Mouse (Mus musculus): ENCODE results near the gene Ankrd45. TPM values are rescaled to one million over a fixed set of nuclear protein-coding genes. Genes with fewer than 3 reads are reported as not detected.
"Not testable (repeated sequence)": the region's sequence is repeated elsewhere in the genome, so short reads cannot be mapped to it uniquely, and the experiment has no call there.

Ankrd45 gene
- polyA plus RNA-seq, 1 experiment = 0.11 TPM

DNA sequence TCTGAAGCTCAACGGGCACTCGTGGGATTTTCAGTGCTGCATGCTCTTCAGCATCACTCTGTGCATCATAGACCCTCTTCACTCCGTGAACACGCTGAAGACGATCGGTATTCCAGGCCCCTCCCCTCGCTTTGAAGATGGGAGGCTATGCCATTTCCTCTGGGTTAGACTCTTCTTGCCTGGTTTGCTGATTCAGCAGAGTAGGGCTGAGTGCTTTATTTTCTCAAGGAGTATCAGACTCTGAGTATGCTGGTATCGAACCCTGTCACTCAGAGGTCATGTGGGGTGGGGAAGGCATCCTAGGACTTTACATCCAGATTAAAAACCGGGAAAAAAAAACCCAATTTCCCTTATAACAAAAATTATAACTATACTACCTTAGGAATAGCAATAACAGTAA, 39.9 kb downstream of the Ankrd45 start:
- WGBS = 81% methylated on average over 9 of the region's 9 CpGs

GRCm38 (mm10) chr1:161183677-161184076, 41.2 kb downstream of the Ankrd45 start:
- no peak for DNase-seq (ENCODE audit: low read depth, low spot score)
- WGBS = 42% methylated on average over 9 of the region's 9 CpGs

More for the DNA sequence above, 39.9 kb downstream of the Ankrd45 start:
- no peak for DNase-seq (ENCODE audit: low read depth, low spot score)

GRCm38 (mm10) chr1:161185431-161185830, 42.9 kb downstream of the Ankrd45 start:
- WGBS = 91% methylated on average over 3 of the region's 3 CpGs
- DNase-seq (ENCODE audit: low read depth, low spot score) = no peak

GRCm38 (mm10) chr1:161190253-161190910, 47.9 kb downstream of the Ankrd45 start:
- DNase-seq (ENCODE audit: low read depth, low spot score) = no peak
- 63% methylated on average over 9 of the region's 9 CpGs for WGBS

DNA sequence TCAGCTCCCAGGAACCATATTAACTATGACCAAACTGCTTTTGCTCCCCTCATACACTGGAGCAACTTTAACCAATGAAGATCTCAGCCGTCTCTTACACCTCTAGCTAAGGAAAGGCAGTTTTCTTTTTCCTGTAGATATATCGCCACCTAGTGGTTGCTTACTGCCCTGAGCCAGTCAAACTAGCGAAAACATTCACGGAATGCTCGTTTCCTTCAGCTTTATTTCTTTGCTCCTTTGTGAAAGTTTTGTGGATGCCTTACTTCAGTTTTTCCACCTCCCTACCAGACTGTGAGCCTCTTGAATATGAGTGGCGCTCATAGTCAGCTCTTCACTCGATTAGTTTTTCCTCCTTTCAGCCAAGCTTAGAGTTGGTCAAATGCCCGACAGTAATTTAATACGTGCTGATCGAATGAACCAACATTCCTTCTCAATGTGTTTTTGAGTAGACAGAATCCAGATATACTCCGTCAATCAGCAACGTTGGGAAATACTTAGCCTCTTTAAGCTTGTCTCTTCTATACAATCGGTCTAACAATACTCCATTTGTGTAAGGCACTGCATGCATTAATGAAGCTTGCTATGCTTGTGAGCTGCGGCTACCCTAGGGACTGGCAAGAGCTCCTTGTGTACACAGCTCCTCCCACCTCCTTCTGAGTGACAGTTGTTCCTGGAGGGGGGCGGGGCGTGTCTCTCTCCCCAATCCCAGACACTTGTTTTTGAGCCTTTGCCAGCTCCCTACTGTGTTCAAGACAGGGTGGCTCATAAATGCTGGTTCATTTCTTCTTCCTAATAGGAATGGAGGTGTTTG, 53.3 kb downstream of the Ankrd45 start:
- peak; percentile 48 for DNase-seq (ENCODE audit: low read depth, low spot score)
- under 1% methylated on average over 16 of the region's 16 CpGs for WGBS

DNA sequence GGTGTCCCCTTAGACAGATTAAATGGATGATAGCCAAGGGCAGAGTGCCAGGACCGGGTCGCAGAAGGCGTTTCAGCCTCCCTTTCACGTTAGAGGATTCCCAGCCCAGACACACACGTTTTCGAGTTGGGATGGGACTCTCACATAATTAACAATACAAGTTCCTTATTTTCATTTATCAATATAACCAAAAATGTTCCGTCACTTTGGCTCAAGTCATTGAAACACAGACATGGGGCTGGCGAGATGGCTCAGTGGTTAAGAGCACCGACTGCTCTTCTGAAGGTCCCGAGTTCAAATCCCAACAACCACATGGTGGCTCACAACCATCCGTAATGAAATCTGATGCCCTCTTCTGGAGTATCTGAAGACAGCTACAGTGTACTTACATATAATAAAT, 53.9 kb downstream of the Ankrd45 start:
- WGBS = 40% methylated on average over 11 of the region's 11 CpGs
- not testable (repeated sequence) for DNase-seq (ENCODE audit: low read depth, low spot score)

GRCm38 (mm10) chr1:161199856-161200255, 57.4 kb downstream of the Ankrd45 start:
- DNase-seq (ENCODE audit: low read depth, low spot score) = no peak
- WGBS = 72% methylated on average over 5 of the region's 5 CpGs

DNA sequence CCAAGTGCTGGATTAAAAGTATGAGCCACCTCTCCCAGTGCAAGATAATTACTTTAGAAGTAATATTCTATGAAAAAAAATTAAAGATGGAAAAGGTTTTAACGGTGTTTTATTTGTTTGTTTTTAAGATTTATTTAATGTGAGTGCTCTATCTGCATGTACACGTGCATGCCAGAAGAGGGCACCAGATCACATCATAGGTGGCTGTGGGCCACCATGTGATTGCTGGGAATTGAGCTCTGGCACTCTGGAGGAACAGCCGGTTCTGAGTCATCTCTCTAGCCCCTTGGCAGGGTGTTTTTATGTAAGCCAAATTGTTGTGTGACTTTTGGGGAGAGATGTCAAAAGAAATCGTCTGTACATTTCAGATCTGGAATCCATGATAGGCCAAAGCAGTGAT, 72.0 kb downstream of the Ankrd45 start:
- 26% methylated on average over 4 of the region's 4 CpGs for WGBS
- DNase-seq (ENCODE audit: low read depth, low spot score) = no peak

DNA sequence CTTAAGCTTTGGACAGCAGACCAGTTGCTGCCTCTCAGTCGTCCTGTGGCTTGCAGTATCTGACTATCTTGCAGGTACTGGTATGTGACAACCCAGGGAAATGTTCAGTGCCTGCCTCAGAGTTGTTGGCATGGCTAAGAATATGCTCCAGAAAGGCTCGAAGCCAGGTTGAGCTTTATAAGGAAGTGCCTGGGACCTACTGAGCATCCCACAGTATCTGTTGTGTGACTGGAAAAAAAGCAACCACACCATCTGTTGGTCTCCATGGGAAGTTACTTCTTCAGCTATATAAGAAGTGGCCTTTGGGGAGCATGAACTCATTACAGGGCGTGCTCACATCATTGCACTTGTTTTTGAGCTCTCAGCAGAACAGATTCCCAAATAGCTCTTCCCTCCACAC, 77.3 kb downstream of the Ankrd45 start:
- 62% methylated on average over 3 of the region's 3 CpGs for WGBS
- no peak for DNase-seq (ENCODE audit: low read depth, low spot score)

Other genes with a start within 250 kb of the Ankrd45 start
- 6.3 and 15.6 TPM in 2 replicates for gene Rc3h1, start 236.3 kb upstream of the Ankrd45 start, polyA plus RNA-seq (2012; rRNA removed)
- gene Serpinc1, start 164.1 kb upstream of the Ankrd45 start, polyA plus RNA-seq (2012; rRNA removed) = 0.38 and 1.2 TPM in 2 replicates
- 0.52 and 0.78 TPM in 2 replicates for gene Zbtb37, start 107.8 kb upstream of the Ankrd45 start, polyA plus RNA-seq (2012; rRNA removed)
- gene Dars2, start 72.0 kb upstream of the Ankrd45 start, polyA plus RNA-seq (2012; rRNA removed) = 24.1 and 26.5 TPM in 2 replicates
- 3.5 and 4.3 TPM in 2 replicates for gene Cenpl, start 72.0 kb upstream of the Ankrd45 start, polyA plus RNA-seq (2012; rRNA removed)
- 5.0 and 5.9 TPM in 2 replicates for gene Klhl20, start 11.2 kb upstream of the Ankrd45 start, polyA plus RNA-seq (2012; rRNA removed)
- gene Tex50, start 16.6 kb downstream of the Ankrd45 start, polyA plus RNA-seq (2012; rRNA removed) = not detected in 2 replicates
- 153 and 163 TPM in 2 replicates for gene Prdx6, start 108.5 kb downstream of the Ankrd45 start, polyA plus RNA-seq (2012; rRNA removed)